Mouse (Mus musculus) intestine, embryonic 16.5 days (tissue): Measurements from ENCODE around the gene Crybb2. TPM values are rescaled to one million over a fixed set of nuclear protein-coding genes. Genes with fewer than 3 reads are reported as not detected.
A peak's percentile ranks its signal among the peaks of the same experiment; 100 is the strongest.

Source experiments
- ATAC-seq: fragments of 200-750 bp; cut with Nextera tagmentation; 2 replicates; pipeline ENCODE4 v1.8.0; 2017; ENCODE audit warnings: moderate TSS enrichment, moderate library complexity
- H3K27ac ChIP-seq: fragments of 300-500 bp; sonication (generic); 2 replicates; pipeline ENCODE4 v1.5.1; 2014; ENCODE audit warnings: mild to moderate bottlenecking, low read length
- H3K27me3 ChIP-seq: fragments of 300-500 bp; sonication (generic); replicated peaks from 2 replicates; pipeline ENCODE4 v1.6.1; 2014; ENCODE audit warnings: low read length, control low read depth, mixed read lengths; ENCODE audit not compliant: control insufficient read depth, insufficient read depth
- H3K36me3 ChIP-seq: fragments of 300-500 bp; sonication (generic); 2 replicates; pipeline ENCODE4 v1.6.1; 2014; ENCODE audit warnings: low read length, control low read depth; ENCODE audit not compliant: control insufficient read depth, insufficient read depth
- H3K4me1 ChIP-seq: fragments of 300-500 bp; sonication (generic); 2 replicates; pipeline ENCODE4 v1.6.1; 2014; ENCODE audit warnings: low read length, control low read depth, mixed read lengths; ENCODE audit not compliant: control insufficient read depth, insufficient read depth
- H3K4me2 ChIP-seq: fragments of 300-500 bp; sonication (generic); 2 replicates; pipeline ENCODE4 v1.6.1; 2014; ENCODE audit warnings: low read depth, low read length, control low read depth
- H3K4me3 ChIP-seq: fragments of 300-500 bp; sonication (generic); 2 replicates; pipeline ENCODE4 v1.5.1; 2014; ENCODE audit warnings: mild to moderate bottlenecking, low read length
- H3K9ac ChIP-seq: fragments of 300-500 bp; sonication (generic); 2 replicates; pipeline ENCODE4 v1.6.1; 2014; ENCODE audit warnings: low read depth, low read length
- H3K9me3 ChIP-seq: fragments of 300-500 bp; sonication (generic); 2 replicates; pipeline ENCODE4 v1.6.1; 2016; ENCODE audit warnings: low read length, control low read depth; ENCODE audit not compliant: control insufficient read depth
- WGBS: fragments of 180-500 bp; shearing (Covaris S2); extraction: QIAGEN DNeasy Blood & Tissue Kit; methylation state at CpG from one replicate; pipeline ENCODE4 v1.1.7; 2014; 5-methylcytosine and 5-hydroxymethylcytosine counted together
- polyA plus RNA-seq: library from polyadenylated mRNA; unstranded; fragments of >200 nt; fragmentation: Nextera tagmentation; extraction: Ambion mirVana; gene quantifications from 2 replicates; pipeline ENCODE4 v1.2.1, GENCODE M21; 2015

Crybb2 gene
- polyA plus RNA-seq = not detected in 2 replicates

DNA sequence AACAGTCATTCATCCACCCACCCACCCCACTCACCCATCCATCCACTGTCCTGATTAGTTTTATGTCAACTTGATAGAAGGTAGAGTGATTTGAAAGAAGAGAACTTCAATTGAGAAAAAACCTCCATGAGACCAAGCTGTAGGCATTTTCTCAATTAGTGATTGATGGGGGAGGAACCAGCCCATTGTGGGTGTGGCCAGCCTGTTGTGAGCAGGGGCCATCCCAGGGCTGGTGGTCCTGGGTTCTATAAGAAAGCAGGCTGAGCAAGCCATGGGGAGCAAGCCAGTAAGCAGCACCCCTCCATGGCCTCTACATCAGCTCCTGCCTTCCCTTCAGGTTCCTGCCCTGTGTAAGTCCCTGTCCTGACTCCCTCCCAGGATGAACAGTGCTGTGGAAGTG is at the start of gene Crybb2:
Gene Crybb2, minus strand, starts transcription at position 101 of the 400 bp plus-strand sequence.
- H3K4me2 ChIP-seq = no peak within 1 kb of the TSS
- no peaks in the 10 kb centered on the region for H3K36me3 ChIP-seq
- no peak within 1 kb of the TSS for H3K4me3 ChIP-seq
- no peak within 1 kb of the TSS for H3K9ac ChIP-seq
- ATAC-seq = no peak
- H3K27me3 ChIP-seq = no peaks in the 10 kb centered on the region
- no peak within 1 kb of the TSS for H3K27ac ChIP-seq
- no peaks in the 10 kb centered on the region for H3K4me1 ChIP-seq
- H3K9me3 ChIP-seq = no peaks in the 10 kb centered on the region

DNA sequence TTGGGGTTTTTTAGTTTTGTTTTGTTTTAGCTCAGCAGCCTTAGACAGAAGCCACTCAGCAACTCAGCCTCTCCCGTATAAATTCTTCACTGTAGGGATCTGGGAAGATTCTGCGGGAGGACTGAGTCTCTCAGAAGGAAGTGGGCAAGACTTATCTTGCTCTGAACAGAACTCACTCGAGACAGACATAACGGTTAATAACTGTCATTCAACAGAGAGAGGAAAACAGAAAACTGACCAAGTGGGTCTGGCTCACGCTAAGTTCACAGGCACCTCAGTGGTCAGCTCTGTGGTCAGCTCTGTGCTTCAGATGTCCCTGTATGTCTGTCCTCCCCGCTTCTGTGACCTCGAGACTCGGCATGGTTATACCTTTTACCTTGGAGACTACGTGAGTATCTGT is 49.4 kb upstream of the Crybb2 start:
- ATAC-seq = no peak
- Histone ChIP-seq H3K27me3 (no peaks in the 10 kb centered on the region), H3K9me3 (no peaks in the 10 kb centered on the region), H3K36me3 (no peaks in the 10 kb centered on the region), H3K4me3 (no peak overlapping the region), H3K4me1 (peaks cover 47% of the 10 kb centered on the region), H3K4me2 (no peak overlapping the region), H3K27ac (peak overlapping the region; percentile 81), H3K9ac (no peak overlapping the region; the same call in 1 of the 2 replicates)
- 71% methylated on average over 9 of the region's 9 CpGs for WGBS

DNA sequence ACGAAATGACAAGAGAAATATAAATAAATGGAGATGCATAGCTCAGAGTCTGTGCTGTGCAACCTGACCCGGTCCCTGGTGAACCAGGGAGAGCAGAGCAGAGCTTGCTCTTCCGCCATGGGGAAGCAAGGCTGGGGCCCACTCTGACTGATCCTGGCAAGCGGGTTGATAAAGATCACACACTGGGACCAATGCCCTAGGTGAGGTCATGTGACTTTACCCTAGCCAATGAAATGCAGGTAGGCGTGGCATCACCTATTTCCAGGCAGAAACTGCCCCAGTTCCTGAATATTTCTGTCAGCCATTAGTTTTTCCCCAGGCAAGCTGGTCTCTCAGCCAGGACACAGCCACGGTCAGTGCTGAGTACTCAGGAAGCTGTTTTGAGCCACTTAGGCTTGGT is 48.8 kb upstream of the Crybb2 start:
- ATAC-seq = peak; percentile 79
- peak overlapping the region; percentile 81 for H3K27ac ChIP-seq
- peaks cover 52% of the 10 kb centered on the region for H3K4me1 ChIP-seq
- H3K27me3 ChIP-seq = no peaks in the 10 kb centered on the region
- 29% methylated on average over 6 of the region's 6 CpGs for WGBS
- H3K4me3 ChIP-seq = no peak overlapping the region
- no peak overlapping the region for H3K4me2 ChIP-seq
- no peaks in the 10 kb centered on the region for H3K9me3 ChIP-seq
- H3K36me3 ChIP-seq = no peaks in the 10 kb centered on the region
- H3K9ac ChIP-seq = 0 out of 2 replicates have a peak overlapping the region, but pooled peaks have one; percentile 44

DNA sequence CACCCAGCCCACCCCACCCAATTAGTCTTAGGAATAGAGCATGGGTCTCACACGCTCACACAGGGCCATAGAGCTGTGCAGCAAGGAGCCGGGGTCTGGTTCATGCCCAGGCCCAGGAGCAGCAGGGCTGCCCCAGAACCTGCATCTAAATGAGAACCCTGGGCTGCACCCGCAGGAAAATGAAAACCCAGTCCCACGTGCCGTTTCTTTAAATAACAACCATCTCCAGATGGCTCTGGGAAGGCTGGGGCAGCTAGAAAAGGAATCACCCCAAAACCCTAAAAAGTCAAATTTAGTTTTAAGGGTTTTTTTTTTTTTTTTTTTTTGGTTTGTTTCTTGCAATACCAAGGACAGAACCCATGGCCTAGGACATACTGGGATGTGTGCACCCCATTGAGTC is 47.4 kb upstream of the Crybb2 start:
- 89% methylated on average over 5 of the region's 5 CpGs for WGBS
- Histone ChIP-seq H3K4me1 (peaks cover 60% of the 10 kb centered on the region), H3K36me3 (no peaks in the 10 kb centered on the region), H3K4me3 (no peak overlapping the region), H3K4me2 (no peak overlapping the region), H3K27ac (no peak overlapping the region), H3K27me3 (no peaks in the 10 kb centered on the region), H3K9me3 (no peaks in the 10 kb centered on the region), H3K9ac (no peak overlapping the region)
- ATAC-seq = no peak

DNA sequence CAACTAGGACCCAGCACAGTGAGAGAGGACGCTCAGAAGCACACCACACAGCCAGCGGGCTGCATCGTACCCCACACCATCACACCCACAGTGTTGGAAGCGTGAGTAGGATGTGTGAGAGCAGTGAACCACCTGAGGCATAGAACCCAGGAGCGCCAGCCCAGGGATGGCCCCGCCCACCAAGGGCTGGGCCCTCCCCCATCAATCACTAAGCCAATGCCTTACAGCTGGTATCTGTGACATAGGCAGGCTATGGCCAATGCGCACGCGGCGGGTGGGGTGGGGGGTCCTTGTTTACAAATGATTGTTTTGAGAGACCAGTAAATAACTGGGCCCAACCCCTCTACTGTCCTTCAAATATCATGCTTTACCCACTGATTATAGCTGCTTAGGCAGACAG is 46.0 kb upstream of the Crybb2 start:
- H3K4me3 ChIP-seq = no peak overlapping the region
- peaks cover 57% of the 10 kb centered on the region for H3K4me1 ChIP-seq
- no peaks in the 10 kb centered on the region for H3K9me3 ChIP-seq
- 67% methylated on average over 10 of the region's 10 CpGs for WGBS
- H3K27me3 ChIP-seq = no peaks in the 10 kb centered on the region
- no peaks in the 10 kb centered on the region for H3K36me3 ChIP-seq
- no peak for ATAC-seq
- H3K4me2 ChIP-seq = no peak overlapping the region
- no peak overlapping the region; the same call in 1 of the 2 replicates for H3K27ac ChIP-seq
- H3K9ac ChIP-seq = no peak overlapping the region

DNA sequence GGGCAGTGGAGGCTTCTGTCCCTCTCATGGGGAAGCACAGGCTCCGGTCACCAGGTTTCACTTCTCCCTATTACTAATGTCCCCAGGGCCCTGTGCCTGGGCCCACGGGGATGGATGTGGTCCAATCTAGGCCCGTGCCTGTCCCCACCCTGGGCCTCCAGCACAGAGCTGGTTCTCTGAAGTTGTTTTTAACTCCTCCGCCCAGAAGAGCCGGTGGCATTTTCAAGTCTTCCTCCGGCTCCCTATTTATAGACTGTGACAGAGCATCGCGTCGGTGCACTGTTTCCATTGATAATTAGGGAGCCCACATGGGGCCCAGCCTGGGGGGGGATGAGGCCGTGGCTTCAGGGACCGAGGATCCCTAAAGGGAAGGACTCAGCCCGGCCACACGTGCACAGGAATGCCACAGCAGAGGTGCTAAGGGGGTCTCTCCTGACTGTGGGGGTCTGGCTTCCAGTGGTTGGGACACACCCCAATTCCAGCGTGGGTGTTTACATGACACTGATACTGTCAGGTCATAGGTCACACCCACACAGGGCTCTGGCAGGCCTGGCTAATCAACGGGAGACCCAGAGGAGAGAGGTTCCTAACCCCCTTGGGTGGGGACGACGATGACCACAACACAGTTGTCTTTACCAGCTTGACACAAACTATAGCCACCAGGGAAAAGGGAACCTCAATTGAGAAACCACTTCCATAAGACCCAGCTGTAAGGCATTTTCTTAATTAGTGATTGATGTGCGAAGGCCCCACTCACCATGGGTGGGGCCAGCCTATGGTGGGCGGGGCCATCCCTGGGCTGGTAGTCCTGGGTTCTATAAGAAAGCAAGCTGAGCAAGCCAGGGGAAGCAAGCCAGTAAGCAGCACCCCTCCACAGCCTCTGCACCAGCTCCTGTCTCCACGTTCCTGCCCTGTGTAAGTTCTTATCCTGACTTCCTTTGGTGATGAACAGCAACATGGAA is 44.6 kb upstream of the Crybb2 start:
- 33% methylated on average over 20 of the region's 20 CpGs for WGBS
- H3K4me3 ChIP-seq = no peak overlapping the region
- peak overlapping the region; percentile 72 for H3K27ac ChIP-seq
- H3K36me3 ChIP-seq = no peaks in the 10 kb centered on the region
- ATAC-seq = no peak
- H3K9ac ChIP-seq = peak overlapping the region; percentile 38
- no peak overlapping the region for H3K4me2 ChIP-seq
- H3K4me1 ChIP-seq = peaks cover 56% of the 10 kb centered on the region
- no peaks in the 10 kb centered on the region for H3K9me3 ChIP-seq
- H3K27me3 ChIP-seq = no peaks in the 10 kb centered on the region

DNA sequence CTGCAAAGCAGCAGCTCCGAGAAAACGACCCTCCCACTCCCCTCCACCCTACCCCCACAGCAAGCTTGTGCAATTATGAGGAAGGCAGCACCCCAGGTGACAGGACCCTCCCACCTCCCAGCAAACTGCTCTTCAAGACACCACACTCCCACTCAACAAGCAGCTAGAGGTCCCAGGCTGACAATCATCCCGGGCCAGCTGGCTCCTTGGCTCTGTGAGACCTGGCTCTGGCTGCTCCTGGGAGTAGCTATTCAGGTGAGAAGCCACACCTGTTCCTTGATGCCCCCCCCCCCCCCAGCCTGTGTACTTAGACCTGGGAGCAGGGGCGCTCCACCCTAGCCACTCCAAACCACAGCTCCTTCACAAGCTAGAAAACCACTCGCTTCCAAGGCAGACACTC is 43.2 kb upstream of the Crybb2 start:
- Histone ChIP-seq H3K4me1 (peaks cover 54% of the 10 kb centered on the region), H3K36me3 (no peaks in the 10 kb centered on the region), H3K9me3 (no peaks in the 10 kb centered on the region), H3K9ac (peak overlapping the region; percentile 7; the same call in 1 of the 2 replicates), H3K27ac (peak overlapping the region; percentile 73), H3K4me3 (no peak overlapping the region), H3K4me2 (no peak overlapping the region), H3K27me3 (no peaks in the 10 kb centered on the region)
- WGBS = 26% methylated on average over 5 of the region's 5 CpGs
- ATAC-seq = peak; percentile 80

DNA sequence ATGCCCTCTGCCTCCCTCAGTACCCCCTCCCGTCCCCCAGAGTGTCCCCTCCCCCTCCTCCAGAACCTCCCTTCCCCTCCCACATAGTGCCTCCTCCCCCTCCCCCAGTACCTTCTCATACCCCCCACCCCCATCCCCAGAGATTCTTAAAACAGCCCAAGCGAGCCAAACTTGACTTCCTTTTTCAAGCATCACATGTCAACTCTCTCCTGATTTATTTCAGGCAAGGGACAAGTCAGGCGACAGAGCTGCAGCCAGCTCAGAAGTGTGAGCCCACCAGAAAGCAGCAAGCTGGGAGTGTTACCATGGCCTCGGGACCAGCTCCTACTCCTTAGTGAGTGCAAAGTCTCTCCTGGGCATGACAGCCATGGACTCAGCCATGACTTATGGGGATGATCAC is 41.4 kb upstream of the Crybb2 start:
- ATAC-seq = no peak
- no peak overlapping the region for H3K9ac ChIP-seq
- H3K4me1 ChIP-seq = peaks cover 55% of the 10 kb centered on the region

DNA sequence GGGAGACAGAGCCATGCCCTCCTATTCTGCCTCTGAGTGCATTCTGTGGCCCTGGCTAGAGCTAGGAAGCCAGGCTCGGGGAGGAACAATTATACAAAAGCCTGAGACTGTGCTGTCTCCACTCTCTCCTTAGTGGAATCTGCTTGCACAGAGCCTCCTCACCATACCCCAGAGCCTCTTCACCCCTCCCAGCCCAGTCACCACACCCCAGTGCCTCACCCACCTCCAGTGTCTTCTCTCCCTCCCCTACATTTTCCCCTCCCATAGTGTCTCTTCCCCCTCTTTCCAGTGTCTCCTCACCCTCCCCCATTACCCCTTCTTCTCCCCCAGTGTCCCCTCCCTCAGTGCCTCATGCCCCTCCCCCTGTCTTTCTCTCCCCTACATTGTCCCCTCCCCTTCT is 41.0 kb upstream of the Crybb2 start:
- H3K36me3 ChIP-seq = no peaks in the 10 kb centered on the region
- H3K27me3 ChIP-seq = no peaks in the 10 kb centered on the region
- peaks cover 55% of the 10 kb centered on the region for H3K4me1 ChIP-seq
- no peak overlapping the region; the same call in 1 of the 2 replicates for H3K9ac ChIP-seq
- ATAC-seq = 0 out of 2 replicates have a peak, but pooled peaks have one; percentile 14
- no peaks in the 10 kb centered on the region for H3K9me3 ChIP-seq
- no peak overlapping the region for H3K4me3 ChIP-seq
- 8% methylated on average over 1 of the region's 1 CpGs for WGBS
- peak overlapping the region; percentile 57 for H3K27ac ChIP-seq
- no peak overlapping the region for H3K4me2 ChIP-seq

More for the DNA sequence above, 41.4 kb upstream of the Crybb2 start:
- 26% methylated on average over 4 of the region's 4 CpGs for WGBS
- H3K36me3 ChIP-seq = no peaks in the 10 kb centered on the region
- no peaks in the 10 kb centered on the region for H3K27me3 ChIP-seq
- no peak overlapping the region for H3K4me2 ChIP-seq
- no peak overlapping the region for H3K4me3 ChIP-seq
- H3K9me3 ChIP-seq = no peaks in the 10 kb centered on the region
- H3K27ac ChIP-seq = no peak overlapping the region
